Mouse (Mus musculus): ENCODE data around the gene Cabp7.

- TF ChIP-seq POLR2A (IDR thresholded peaks at IDR 0.05; ENCODE audit: extremely low read depth, insufficient read depth, low read length) (no peak), CTCF (IDR thresholded peaks at IDR 0.05; ENCODE audit: low read depth, low read length) (no peak)
Measured at GRCm38 (mm10) chr11:4791549-4791948, 45.0 kb upstream of the Cabp7 start.

All from liver, adult 2 months (tissue).